Mouse (Mus musculus) brown adipose tissue, adult 24 weeks (tissue): ENCODE data around the gene Spata32. TPM values are rescaled to one million over a fixed set of nuclear protein-coding genes. Genes with fewer than 3 reads are reported as not detected.

ENCODE experiments used
- H3K27ac ChIP-seq: fragments of 200-500 bp; replicated peaks from 2 replicates; pipeline ENCODE4 v1.5.1; 2012; ENCODE audit warnings: low read depth, mild to moderate bottlenecking, low read length
- H3K4me1 ChIP-seq: fragments of 200-500 bp; 2 replicates; pipeline ENCODE4 v1.6.1; 2012; ENCODE audit warnings: low read length, mixed read lengths; ENCODE audit not compliant: control insufficient read depth, insufficient read depth, insufficient read length
- H3K4me3 ChIP-seq: fragments of 200-500 bp; 2 replicates; pipeline ENCODE4 v1.5.1; 2012; ENCODE audit warnings: low read depth, mild to moderate bottlenecking, low read length, moderate library complexity; ENCODE audit not compliant: insufficient read depth
- polyA plus RNA-seq: library from polyadenylated mRNA; stranded (reverse); fragments of >200 nt; gene quantifications from 2 replicates; pipeline ENCODE4 v1.2.4, GENCODE M21; 2012; ENCODE audit not compliant: missing spikeins, insufficient read depth, insufficient read length

The Spata32 gene
- polyA plus RNA-seq, 1 experiment: not detected

- Histone ChIP-seq H3K27ac (no peak overlapping the region), H3K4me1 (peaks cover 14% of the 10 kb centered on the region; the same call in 1 of the 2 replicates), H3K4me3 (no peak overlapping the region)
These were observed 34.1 kb upstream of the Spata32 start for GRCm38 (mm10) chr11:103252380-103252779.

GRCm38 (mm10) chr11:103250324-103250723 lies 32.1 kb upstream of the Spata32 start:
- no peak overlapping the region for H3K27ac ChIP-seq
- H3K4me1 ChIP-seq: peaks cover 28% of the 10 kb centered on the region
- no peak overlapping the region for H3K4me3 ChIP-seq

DNA sequence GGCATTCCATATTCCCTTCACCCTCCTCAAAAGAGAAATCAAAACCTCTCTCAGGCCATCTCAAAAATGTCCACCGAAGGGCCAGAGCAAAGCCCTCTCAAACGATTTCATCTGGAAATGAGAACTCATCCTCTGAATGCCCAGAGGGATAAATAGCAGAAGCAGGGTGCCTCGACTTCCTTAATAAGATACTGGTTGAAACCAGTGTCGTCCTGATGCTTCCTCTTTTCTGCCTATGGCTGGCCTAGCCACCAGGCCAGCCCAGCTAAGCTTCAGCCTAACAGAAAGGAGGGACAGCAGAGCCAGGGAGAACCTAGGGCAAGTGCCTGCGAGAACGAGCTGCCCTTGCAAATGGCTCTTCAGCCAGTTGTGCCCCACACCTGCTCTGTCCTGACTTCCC lies 31.3 kb upstream of the Spata32 start:
- peaks cover 29% of the 10 kb centered on the region for H3K4me1 ChIP-seq
- H3K27ac ChIP-seq: peak overlapping the region; percentile 69

GRCm38 (mm10) chr11:103248837-103249236 lies 30.6 kb upstream of the Spata32 start:
- Histone ChIP-seq H3K4me3 (no peak overlapping the region), H3K4me1 (peaks cover 33% of the 10 kb centered on the region), H3K27ac (peak overlapping the region; percentile 69)

More for the DNA sequence above, 31.3 kb upstream of the Spata32 start:
- H3K4me3 ChIP-seq: no peak overlapping the region

DNA sequence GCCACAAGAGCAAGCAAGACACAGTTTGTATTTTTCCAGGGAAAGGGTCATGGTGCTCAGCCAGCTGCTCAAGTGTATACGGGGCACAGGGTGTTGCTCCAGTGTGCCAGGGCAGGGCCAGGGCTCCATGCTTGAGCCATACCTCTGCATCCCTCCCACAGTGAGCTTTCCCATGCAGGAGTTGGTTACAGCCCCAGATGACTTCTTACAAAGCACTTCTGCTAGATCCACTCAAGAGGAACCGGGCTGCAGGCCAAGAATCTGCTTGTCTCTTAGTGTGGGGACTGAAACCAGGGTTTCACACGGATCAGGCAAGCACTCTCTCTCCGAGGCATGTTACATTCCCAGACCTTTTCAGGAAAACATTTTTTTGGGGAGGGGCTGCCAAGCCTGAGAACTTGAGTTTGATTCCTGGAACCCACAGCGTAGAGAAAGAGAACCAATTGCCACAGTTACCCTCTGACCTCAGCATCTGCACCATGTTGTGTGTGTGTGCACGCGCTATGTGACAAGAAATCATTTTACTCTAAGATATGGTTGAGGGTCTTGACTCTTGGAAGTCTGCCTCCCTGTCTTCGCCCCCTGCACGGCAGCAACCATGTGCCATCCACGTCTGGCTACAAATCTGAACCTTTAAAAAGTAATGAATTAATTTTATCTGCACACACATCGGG lies 29.4 kb upstream of the Spata32 start:
- H3K27ac ChIP-seq: no peak overlapping the region
- no peak overlapping the region for H3K4me3 ChIP-seq
- H3K4me1 ChIP-seq: peaks cover 29% of the 10 kb centered on the region

- H3K4me3 ChIP-seq: no peak overlapping the region
- peaks cover 25% of the 10 kb centered on the region for H3K4me1 ChIP-seq
- H3K27ac ChIP-seq: peak overlapping the region; percentile 7; the same call in 1 of the 2 replicates
These were observed 28.6 kb upstream of the Spata32 start for GRCm38 (mm10) chr11:103246731-103247290.

DNA sequence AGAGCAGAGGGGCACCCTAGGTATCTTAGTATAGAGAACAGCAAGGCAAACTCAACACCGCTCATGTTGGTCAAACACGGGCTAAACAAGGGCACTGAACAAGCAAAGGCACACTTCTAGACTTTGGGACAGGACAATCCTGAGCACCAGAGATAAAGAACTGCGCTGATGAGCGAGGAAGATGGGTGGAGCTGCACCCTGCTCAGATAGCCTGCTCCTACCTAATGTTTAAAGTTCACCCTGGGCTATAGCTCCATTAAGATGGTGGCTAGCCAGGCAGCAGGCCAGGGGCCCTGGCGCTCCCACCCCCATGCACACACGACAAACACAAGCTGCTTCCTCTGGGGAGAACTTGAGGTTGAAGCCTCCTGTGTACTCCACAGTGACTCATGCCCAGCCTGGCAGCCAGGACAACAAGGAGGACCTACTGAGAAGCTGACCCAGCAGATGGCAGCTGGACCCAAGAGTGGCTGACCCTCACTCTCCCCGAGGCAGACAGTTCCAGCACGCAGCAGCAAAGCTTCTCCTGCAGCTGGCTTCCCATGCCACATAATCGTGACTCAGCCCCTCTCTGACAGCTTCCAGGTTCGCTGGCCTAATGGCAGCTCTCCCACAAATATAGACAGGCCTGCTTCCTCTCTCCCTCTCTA lies 28.0 kb upstream of the Spata32 start:
- peaks cover 25% of the 10 kb centered on the region for H3K4me1 ChIP-seq
- peak overlapping the region; percentile 7; the same call in 1 of the 2 replicates for H3K27ac ChIP-seq
- no peak overlapping the region for H3K4me3 ChIP-seq

- H3K27ac ChIP-seq: no peak overlapping the region
- peaks cover 24% of the 10 kb centered on the region for H3K4me1 ChIP-seq
- no peak overlapping the region for H3K4me3 ChIP-seq
These were observed 26.6 kb upstream of the Spata32 start for GRCm38 (mm10) chr11:103244856-103245255.

GRCm38 (mm10) chr11:103240740-103241139 lies 22.5 kb upstream of the Spata32 start:
- Histone ChIP-seq H3K27ac (no peak overlapping the region), H3K4me1 (peaks cover 5% of the 10 kb centered on the region; the same call in 1 of the 2 replicates), H3K4me3 (no peak overlapping the region)

DNA sequence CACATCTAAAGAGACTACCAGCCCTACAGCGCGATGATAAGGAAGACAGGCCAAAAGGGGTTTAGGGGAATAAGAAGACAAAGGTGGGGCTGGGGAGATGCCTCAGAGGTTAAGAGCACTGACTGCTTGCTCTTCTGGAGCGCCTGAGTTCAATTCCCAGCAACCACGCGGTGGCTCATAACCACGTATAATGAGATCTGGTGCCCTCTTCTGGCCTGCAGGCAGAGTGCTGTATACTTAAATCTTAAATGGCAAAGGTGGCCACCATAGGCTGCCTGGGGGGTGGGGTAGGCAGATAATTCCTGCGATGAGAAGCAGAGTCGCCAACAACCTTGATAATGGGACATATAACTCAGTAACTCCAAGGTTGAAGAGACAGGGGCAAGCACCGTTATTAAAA lies 19.5 kb upstream of the Spata32 start:
- no peak overlapping the region for H3K4me3 ChIP-seq
- no peaks in the 10 kb centered on the region for H3K4me1 ChIP-seq
- H3K27ac ChIP-seq: no peak overlapping the region

DNA sequence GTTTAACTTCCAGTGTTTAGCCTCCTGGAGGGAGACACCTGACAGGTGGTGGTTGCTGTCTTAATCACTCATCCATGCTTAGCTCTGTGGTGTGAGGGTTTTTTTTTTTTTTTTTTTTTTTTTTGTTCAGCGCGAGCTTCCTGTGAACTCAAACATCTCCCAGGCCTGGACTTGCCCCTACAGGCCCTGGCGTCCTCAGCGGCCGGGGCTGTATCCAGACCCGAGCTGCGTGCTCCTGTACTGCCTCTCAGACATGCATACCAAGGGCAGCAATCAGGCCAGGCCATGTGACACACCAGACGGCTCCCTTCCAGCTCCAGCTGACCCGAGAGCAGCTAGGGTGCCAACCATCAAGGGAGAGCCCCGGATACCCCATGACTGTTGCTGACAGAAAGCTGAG lies 18.7 kb upstream of the Spata32 start:
- no peak overlapping the region for H3K27ac ChIP-seq
- H3K4me3 ChIP-seq: no peak overlapping the region
- no peaks in the 10 kb centered on the region for H3K4me1 ChIP-seq

DNA sequence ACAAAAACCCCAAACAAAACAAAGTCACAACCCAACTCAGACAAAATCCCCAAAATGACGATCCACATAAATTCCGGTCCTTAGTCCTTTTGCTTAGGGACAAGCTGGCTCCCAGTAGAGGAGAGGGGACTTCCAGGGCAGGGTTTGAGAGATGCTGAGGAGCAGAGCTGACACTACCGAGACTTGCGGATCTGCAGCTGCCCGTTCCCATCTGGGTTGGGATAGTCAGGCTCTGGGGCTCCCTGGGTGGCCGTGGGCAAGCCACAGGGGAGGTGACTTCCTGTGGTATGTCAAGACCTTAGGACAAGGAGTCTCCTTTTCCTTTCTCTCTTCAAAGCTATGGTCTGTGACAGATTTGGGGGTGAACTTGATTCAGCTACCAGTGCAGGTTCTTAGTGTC lies 18.2 kb upstream of the Spata32 start:
- H3K4me1 ChIP-seq: no peaks in the 10 kb centered on the region
- no peak overlapping the region for H3K4me3 ChIP-seq
- no peak overlapping the region for H3K27ac ChIP-seq

- Histone ChIP-seq H3K4me3 (no peak overlapping the region), H3K4me1 (no peaks in the 10 kb centered on the region), H3K27ac (no peak overlapping the region)
These were observed 17.5 kb upstream of the Spata32 start for GRCm38 (mm10) chr11:103235702-103236101.

- Histone ChIP-seq H3K4me1 (no peaks in the 10 kb centered on the region), H3K27ac (no peak overlapping the region), H3K4me3 (no peak overlapping the region)
These were observed 16.2 kb upstream of the Spata32 start for GRCm38 (mm10) chr11:103234447-103234846.

- H3K4me1 ChIP-seq: no peaks in the 10 kb centered on the region
- no peak overlapping the region for H3K4me3 ChIP-seq
- no peak overlapping the region for H3K27ac ChIP-seq
These were observed 14.7 kb upstream of the Spata32 start for GRCm38 (mm10) chr11:103232966-103233365.

GRCm38 (mm10) chr11:103231367-103231766 lies 13.1 kb upstream of the Spata32 start:
- no peak overlapping the region for H3K27ac ChIP-seq
- no peak overlapping the region for H3K4me3 ChIP-seq
- no peaks in the 10 kb centered on the region for H3K4me1 ChIP-seq
